Mouse (Mus musculus): ENCODE measurements at regions not wholly inside any gene's neighbourhood (a gene's known extent, or its start where the extent isn't known, plus 50 kb on each side); places are given as distances from the start of the nearest gene placed in this dataset.

DNA sequence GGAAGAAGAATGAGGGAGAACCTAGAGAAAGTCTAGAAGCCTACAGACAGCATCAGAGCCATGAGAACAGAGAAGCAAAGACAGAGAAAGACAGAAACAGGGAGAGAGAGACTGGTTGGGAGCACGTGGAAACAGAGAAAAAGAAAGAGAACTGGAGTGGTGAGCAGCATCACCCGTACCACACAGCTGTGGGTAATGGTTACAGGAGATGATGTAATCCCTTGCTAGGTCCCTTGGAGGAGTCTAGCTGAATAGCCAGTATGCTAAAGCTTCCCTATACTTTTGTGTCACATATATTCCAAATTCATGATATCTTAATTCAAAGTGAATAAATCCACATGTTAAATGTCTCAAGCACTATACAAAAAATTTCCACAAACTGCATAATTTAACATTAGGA is 284.0 kb downstream of the 4930544G11Rik start:
- in situ Hi-C loops (cut with MboI; ENCODE audit: low sequenced_read_pairs in 2 of 2, unreplicated experiment in 2 of 2): no loop called here
- TF ChIP-seq ZNF384 (IDR thresholded peaks at IDR 0.05; ENCODE audit: low read depth, low read length) (no peak), HCFC1 (IDR thresholded peaks at IDR 0.05; ENCODE audit: borderline replicate concordance, insufficient read depth, low read length) (no peak), ZC3H11A (IDR thresholded peaks at IDR 0.05; ENCODE audit: borderline replicate concordance, low read depth, low read length) (no peak), CHD2 (IDR thresholded peaks at IDR 0.05; ENCODE audit: low read depth, low read length) (no peak), MAFK (IDR thresholded peaks at IDR 0.05; ENCODE audit: insufficient read depth, low read depth, low read length) (no peak)
- no peak overlapping the region for H3K9ac ChIP-seq (ENCODE audit: insufficient read depth, low read depth, low read length, poor library complexity, severe bottlenecking)
- H3K9me3 ChIP-seq (ENCODE audit: control insufficient read depth, insufficient read depth, low read depth, low read length): no peaks in the 10 kb centered on the region
- DNase-seq (ENCODE audit: low read depth, low spot score): no peak
- no peak overlapping the region for H3K27ac ChIP-seq (ENCODE audit: insufficient read depth, low read depth, low read length, poor library complexity, severe bottlenecking)
- no peaks in the 10 kb centered on the region for H3K36me3 ChIP-seq (ENCODE audit: control insufficient read depth, insufficient read depth, low read length, poor library complexity, severe bottlenecking)
- no peaks in the 10 kb centered on the region for H3K4me1 ChIP-seq (ENCODE audit: control insufficient read depth in 2 of 2, insufficient read depth in 2 of 2, low read length in 2 of 2, poor library complexity in 1 of 2)
- H3K4me3 ChIP-seq (ENCODE audit: insufficient read depth in 1 of 2, low read depth in 1 of 2, low read length in 2 of 2, poor library complexity in 1 of 2, severe bottlenecking in 1 of 2): no peak overlapping the region

DNA sequence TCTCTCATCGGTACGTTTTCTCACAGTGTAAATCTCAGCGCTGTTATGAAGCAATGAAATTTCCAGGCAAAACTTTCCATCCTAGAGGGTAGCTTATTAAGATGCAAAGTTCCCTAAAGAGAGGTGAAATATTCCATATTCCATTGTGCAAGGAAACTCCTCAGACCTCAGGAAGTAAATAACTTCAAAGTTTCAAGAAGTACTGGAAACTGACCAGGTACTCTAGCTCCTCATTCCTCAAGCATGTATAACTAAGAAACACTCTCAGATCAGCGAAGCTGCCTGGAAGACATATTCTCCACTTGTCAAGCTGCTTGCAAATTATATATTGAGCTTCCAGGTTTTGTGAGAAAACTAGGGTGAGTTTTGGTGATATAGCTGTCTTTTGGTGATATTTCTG is 279.8 kb upstream of the Mad2l1 start:
- H3K27ac ChIP-seq (ENCODE audit: insufficient read depth, low read depth, low read length, poor library complexity, severe bottlenecking): no peak overlapping the region
- no peaks in the 10 kb centered on the region for H3K4me1 ChIP-seq (ENCODE audit: control insufficient read depth in 2 of 2, insufficient read depth in 2 of 2, low read length in 2 of 2, poor library complexity in 1 of 2)
- DNase-seq (ENCODE audit: low read depth, low spot score): no peak
- H3K9ac ChIP-seq (ENCODE audit: insufficient read depth, low read depth, low read length, poor library complexity, severe bottlenecking): no peak overlapping the region
- no peaks in the 10 kb centered on the region for H3K36me3 ChIP-seq (ENCODE audit: control insufficient read depth, insufficient read depth, low read length, poor library complexity, severe bottlenecking)
- in situ Hi-C loops (cut with MboI; ENCODE audit: low sequenced_read_pairs in 2 of 2, unreplicated experiment in 2 of 2): no loop called here
- H3K4me3 ChIP-seq (ENCODE audit: insufficient read depth in 1 of 2, low read depth in 1 of 2, low read length in 2 of 2, poor library complexity in 1 of 2, severe bottlenecking in 1 of 2): no peak overlapping the region
- TF ChIP-seq MAFK (IDR thresholded peaks at IDR 0.05; ENCODE audit: insufficient read depth, low read depth, low read length) (no peak), CHD2 (IDR thresholded peaks at IDR 0.05; ENCODE audit: low read depth, low read length) (no peak), ZNF384 (IDR thresholded peaks at IDR 0.05; ENCODE audit: low read depth, low read length) (no peak), ZC3H11A (IDR thresholded peaks at IDR 0.05; ENCODE audit: borderline replicate concordance, low read depth, low read length) (no peak), HCFC1 (IDR thresholded peaks at IDR 0.05; ENCODE audit: borderline replicate concordance, insufficient read depth, low read length) (no peak)
- H3K9me3 ChIP-seq (ENCODE audit: control insufficient read depth, insufficient read depth, low read depth, low read length): peaks cover 5% of the 10 kb centered on the region

DNA sequence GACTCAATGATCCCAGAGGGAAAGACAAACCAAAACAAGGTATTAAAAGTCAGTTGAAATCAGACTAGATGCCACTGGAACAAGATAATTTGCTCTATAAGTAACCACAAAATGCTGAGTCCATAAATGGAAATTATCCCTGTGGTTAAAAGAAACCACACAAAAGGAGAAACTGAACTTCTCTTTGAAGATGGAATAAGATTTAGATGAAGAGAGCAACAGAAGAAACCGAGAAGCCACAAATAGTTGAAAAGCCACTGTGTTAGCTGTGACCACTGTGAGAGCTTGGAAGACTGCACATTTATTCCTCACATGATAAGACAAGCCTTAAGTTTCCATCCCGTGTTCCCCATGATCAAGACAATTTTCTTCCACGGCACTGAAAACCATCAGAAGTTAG is 271.8 kb upstream of the Mad2l1 start:
- DNase-seq (ENCODE audit: low read depth, low spot score): no peak
- in situ Hi-C loops (cut with MboI; ENCODE audit: low sequenced_read_pairs in 2 of 2, unreplicated experiment in 2 of 2): no loop called here
- H3K9me3 ChIP-seq (ENCODE audit: control insufficient read depth, insufficient read depth, low read depth, low read length): no peaks in the 10 kb centered on the region
- H3K27ac ChIP-seq (ENCODE audit: insufficient read depth, low read depth, low read length, poor library complexity, severe bottlenecking): no peak overlapping the region
- H3K36me3 ChIP-seq (ENCODE audit: control insufficient read depth, insufficient read depth, low read length, poor library complexity, severe bottlenecking): no peaks in the 10 kb centered on the region
- H3K9ac ChIP-seq (ENCODE audit: insufficient read depth, low read depth, low read length, poor library complexity, severe bottlenecking): no peak overlapping the region
- H3K4me3 ChIP-seq (ENCODE audit: insufficient read depth in 1 of 2, low read depth in 1 of 2, low read length in 2 of 2, poor library complexity in 1 of 2, severe bottlenecking in 1 of 2): no peak overlapping the region
- TF ChIP-seq CHD2 (IDR thresholded peaks at IDR 0.05; ENCODE audit: low read depth, low read length): no peak
- TF ChIP-seq MAFK (IDR thresholded peaks at IDR 0.05; ENCODE audit: insufficient read depth, low read depth, low read length): no peak
- no peak for TF ChIP-seq ZNF384 (IDR thresholded peaks at IDR 0.05; ENCODE audit: low read depth, low read length)
- no peak for TF ChIP-seq ZC3H11A (IDR thresholded peaks at IDR 0.05; ENCODE audit: borderline replicate concordance, low read depth, low read length)
- no peak for TF ChIP-seq HCFC1 (IDR thresholded peaks at IDR 0.05; ENCODE audit: borderline replicate concordance, insufficient read depth, low read length)
- no peaks in the 10 kb centered on the region for H3K4me1 ChIP-seq (ENCODE audit: control insufficient read depth in 2 of 2, insufficient read depth in 2 of 2, low read length in 2 of 2, poor library complexity in 1 of 2)

DNA sequence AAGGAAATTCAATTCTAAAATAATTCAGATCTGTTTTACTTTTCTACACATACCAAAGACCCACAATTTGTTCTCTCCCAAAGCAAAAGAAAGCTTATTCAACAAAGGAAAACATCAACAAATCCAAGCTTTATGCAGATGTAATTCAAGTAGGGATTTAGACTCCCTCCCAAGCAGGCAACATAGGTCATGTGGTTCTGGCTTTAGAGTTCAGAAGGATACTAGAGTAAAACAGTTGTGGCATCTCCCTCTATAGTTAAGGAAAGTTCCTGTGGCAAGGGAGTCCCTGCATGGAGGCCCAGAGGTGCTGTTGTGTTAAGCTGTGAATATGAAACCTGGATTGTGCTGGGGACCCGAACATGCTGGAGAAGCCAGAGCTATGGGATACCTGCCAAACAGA is 271.3 kb upstream of the Mad2l1 start:
- Histone ChIP-seq H3K4me3 (ENCODE audit: insufficient read depth in 1 of 2, low read depth in 1 of 2, low read length in 2 of 2, poor library complexity in 1 of 2, severe bottlenecking in 1 of 2) (no peak overlapping the region), H3K27ac (ENCODE audit: insufficient read depth, low read depth, low read length, poor library complexity, severe bottlenecking) (no peak overlapping the region), H3K9me3 (ENCODE audit: control insufficient read depth, insufficient read depth, low read depth, low read length) (no peaks in the 10 kb centered on the region), H3K4me1 (ENCODE audit: control insufficient read depth in 2 of 2, insufficient read depth in 2 of 2, low read length in 2 of 2, poor library complexity in 1 of 2) (no peaks in the 10 kb centered on the region), H3K9ac (ENCODE audit: insufficient read depth, low read depth, low read length, poor library complexity, severe bottlenecking) (no peak overlapping the region), H3K36me3 (ENCODE audit: control insufficient read depth, insufficient read depth, low read length, poor library complexity, severe bottlenecking) (no peaks in the 10 kb centered on the region)
- no peak for DNase-seq (ENCODE audit: low read depth, low spot score)
- in situ Hi-C loops (cut with MboI; ENCODE audit: low sequenced_read_pairs in 2 of 2, unreplicated experiment in 2 of 2): no loop called here
- TF ChIP-seq ZNF384 (IDR thresholded peaks at IDR 0.05; ENCODE audit: low read depth, low read length) (no peak), CHD2 (IDR thresholded peaks at IDR 0.05; ENCODE audit: low read depth, low read length) (no peak), MAFK (IDR thresholded peaks at IDR 0.05; ENCODE audit: insufficient read depth, low read depth, low read length) (no peak), ZC3H11A (IDR thresholded peaks at IDR 0.05; ENCODE audit: borderline replicate concordance, low read depth, low read length) (no peak), HCFC1 (IDR thresholded peaks at IDR 0.05; ENCODE audit: borderline replicate concordance, insufficient read depth, low read length) (no peak)

DNA sequence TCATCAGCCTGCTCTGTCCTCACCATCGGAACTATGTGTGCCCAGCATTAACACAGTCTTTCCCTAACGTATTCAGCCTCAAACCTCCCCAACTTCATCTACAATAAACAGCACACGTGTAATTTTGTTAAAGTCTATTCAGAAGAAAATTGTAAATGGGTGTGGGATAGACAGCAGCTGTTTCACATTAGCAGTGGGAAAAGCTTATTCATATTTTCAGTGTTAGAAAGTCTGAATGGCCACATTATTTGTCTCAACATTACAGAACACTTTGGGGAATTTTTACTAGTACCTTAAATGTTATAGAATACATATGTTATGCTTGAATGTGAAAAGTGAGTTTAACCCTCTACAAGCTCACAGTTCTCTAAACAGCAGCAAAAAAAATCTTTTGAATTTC is 266.8 kb upstream of the Mad2l1 start:
- no peaks in the 10 kb centered on the region for H3K4me1 ChIP-seq (ENCODE audit: control insufficient read depth in 2 of 2, insufficient read depth in 2 of 2, low read length in 2 of 2, poor library complexity in 1 of 2)
- no peaks in the 10 kb centered on the region for H3K9me3 ChIP-seq (ENCODE audit: control insufficient read depth, insufficient read depth, low read depth, low read length)
- no peak for TF ChIP-seq ZNF384 (IDR thresholded peaks at IDR 0.05; ENCODE audit: low read depth, low read length)
- no peak for TF ChIP-seq HCFC1 (IDR thresholded peaks at IDR 0.05; ENCODE audit: borderline replicate concordance, insufficient read depth, low read length)
- no peak for TF ChIP-seq ZC3H11A (IDR thresholded peaks at IDR 0.05; ENCODE audit: borderline replicate concordance, low read depth, low read length)
- no peak for TF ChIP-seq MAFK (IDR thresholded peaks at IDR 0.05; ENCODE audit: insufficient read depth, low read depth, low read length)
- no peak for TF ChIP-seq CHD2 (IDR thresholded peaks at IDR 0.05; ENCODE audit: low read depth, low read length)
- in situ Hi-C loops (cut with MboI; ENCODE audit: low sequenced_read_pairs in 2 of 2, unreplicated experiment in 2 of 2): no loop called here
- H3K9ac ChIP-seq (ENCODE audit: insufficient read depth, low read depth, low read length, poor library complexity, severe bottlenecking): no peak overlapping the region
- no peak overlapping the region for H3K4me3 ChIP-seq (ENCODE audit: insufficient read depth in 1 of 2, low read depth in 1 of 2, low read length in 2 of 2, poor library complexity in 1 of 2, severe bottlenecking in 1 of 2)
- H3K36me3 ChIP-seq (ENCODE audit: control insufficient read depth, insufficient read depth, low read length, poor library complexity, severe bottlenecking): no peaks in the 10 kb centered on the region
- no peak overlapping the region for H3K27ac ChIP-seq (ENCODE audit: insufficient read depth, low read depth, low read length, poor library complexity, severe bottlenecking)
- DNase-seq (ENCODE audit: low read depth, low spot score): no peak
